Mouse (Mus musculus) lung, postnatal 4 days (tissue): ENCODE results near the gene Bicdl1.

Experiments
- DNase-seq, 2 experiments: peaks; one replicate each; pipeline ENCODE4 v3.0.0; 2021

Gene Bicdl1

GRCm38 (mm10) chr5:115666366-115667065 is 64.9 kb downstream of the Bicdl1 start:
- no peak for DNase-seq

- no peak for DNase-seq
Measured at GRCm38 (mm10) chr5:115662658-115663057, 68.8 kb downstream of the Bicdl1 start.

GRCm38 (mm10) chr5:115658352-115658751 is 73.1 kb downstream of the Bicdl1 start:
- DNase-seq = no peak

DNA sequence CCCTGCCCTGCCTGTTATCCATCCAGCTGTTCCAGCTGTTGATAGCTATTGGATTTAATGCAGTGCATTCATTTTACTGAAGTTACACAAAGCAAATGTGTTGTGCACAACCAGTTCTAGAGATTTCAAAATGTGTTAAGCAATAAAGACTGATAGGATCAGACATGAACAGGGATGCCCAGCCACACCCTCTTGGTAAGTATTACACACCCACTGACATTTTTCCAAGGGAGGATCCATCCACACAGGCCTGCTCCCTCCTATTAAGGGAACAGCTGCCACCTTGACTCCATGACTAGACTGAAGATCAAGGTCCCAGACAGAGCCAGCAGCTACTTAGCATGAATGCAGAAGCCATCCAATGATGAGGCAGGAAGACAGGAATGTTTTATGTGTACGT is 74.2 kb downstream of the Bicdl1 start:
- no peak for DNase-seq

- no peak for DNase-seq
Measured at GRCm38 (mm10) chr5:115656677-115657076, 74.7 kb downstream of the Bicdl1 start.

DNA sequence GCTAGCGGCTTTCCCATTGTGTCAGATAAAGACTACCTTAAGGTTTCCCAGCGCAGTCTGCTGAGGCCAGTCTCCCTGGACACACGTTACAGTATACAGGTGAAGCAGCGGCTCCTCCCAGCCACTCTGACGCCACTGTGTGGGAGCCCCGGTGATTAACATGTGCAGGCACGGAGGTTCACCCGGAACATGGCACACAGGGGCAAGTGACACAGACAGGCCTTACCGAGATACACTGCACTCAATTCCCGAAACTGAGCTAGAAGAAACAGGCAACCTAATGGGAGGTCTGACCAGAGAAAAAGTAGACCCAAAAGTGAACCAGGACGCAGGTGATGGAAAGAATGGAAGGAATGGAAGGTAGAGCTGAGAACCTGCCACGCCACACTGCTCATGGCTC is 77.6 kb downstream of the Bicdl1 start:
- no peak for DNase-seq

- DNase-seq = peak; percentile 99 to 100
Measured at GRCm38 (mm10) chr5:115652681-115653575, 78.5 kb downstream of the Bicdl1 start.

- no peak for DNase-seq
Measured at GRCm38 (mm10) chr5:115651821-115652220, 79.6 kb downstream of the Bicdl1 start.

DNA sequence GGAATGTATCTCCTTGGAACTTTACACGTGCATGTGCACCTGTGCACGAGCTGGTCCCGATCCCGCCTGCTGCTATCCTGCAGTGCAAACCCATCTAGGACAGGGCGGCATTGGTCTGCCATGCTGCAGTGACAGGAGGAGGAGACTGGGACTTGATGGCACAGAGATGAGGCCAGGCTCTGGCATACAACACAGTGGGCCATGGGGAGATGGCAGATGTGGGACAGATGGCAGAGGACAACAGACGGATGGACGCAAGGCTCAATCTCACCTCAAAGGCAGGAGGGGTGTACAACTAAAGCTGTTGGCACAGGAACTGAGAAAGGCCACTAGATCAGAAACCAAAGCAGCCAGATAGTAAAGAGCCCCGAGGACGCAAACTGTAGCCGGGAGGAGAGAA is 80.5 kb downstream of the Bicdl1 start:
- no peak for DNase-seq

DNA sequence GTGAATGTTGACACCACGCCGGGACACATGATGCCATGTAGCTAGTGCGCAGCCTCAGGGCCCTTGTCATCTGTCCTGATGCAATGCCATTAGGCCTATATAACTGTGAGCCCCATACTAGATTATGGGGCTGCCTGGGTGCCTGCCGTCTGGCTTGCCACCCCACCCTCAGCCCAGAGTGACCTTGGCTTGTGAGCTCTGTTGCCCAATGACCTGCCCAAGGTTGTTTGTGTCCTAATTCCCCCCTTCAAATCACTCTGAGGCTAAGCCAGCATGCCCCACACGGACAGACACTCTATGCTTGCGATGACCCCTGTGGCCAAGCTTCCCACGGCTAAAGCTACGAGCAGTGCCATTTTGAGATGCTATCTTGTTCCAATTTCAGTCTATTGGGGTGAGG is 81.7 kb downstream of the Bicdl1 start:
- no peak for DNase-seq

GRCm38 (mm10) chr5:115648876-115649275 is 82.5 kb downstream of the Bicdl1 start:
- no peak for DNase-seq

GRCm38 (mm10) chr5:115644192-115644591 is 87.2 kb downstream of the Bicdl1 start:
- no peak for DNase-seq

- DNase-seq = peak in 1 of 2 experiments; percentile 38
Measured at GRCm38 (mm10) chr5:115635536-115635935, 95.9 kb downstream of the Bicdl1 start.

DNA sequence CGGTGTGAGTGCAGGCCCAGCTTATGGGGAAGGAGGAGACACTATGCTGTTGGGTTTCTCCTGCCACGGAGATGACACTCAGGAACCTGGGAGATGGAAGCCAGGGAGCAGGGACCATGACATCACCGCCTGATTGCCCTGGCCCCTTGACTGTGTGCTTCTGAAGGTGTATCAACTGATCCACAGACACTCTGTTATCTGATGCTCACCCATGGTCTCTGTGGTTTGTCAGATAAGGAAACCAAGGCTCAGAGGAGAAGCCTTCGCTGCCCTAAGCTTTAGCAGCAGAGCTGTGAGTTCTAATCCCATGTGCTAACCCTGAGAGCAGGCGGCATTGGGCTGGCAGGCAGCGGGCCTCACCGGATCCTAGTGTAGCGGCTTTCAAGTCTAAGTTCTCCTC is 97.4 kb downstream of the Bicdl1 start:
- DNase-seq = no peak

- DNase-seq = no peak
Measured at GRCm38 (mm10) chr5:115633060-115633459, 98.4 kb downstream of the Bicdl1 start.

DNA sequence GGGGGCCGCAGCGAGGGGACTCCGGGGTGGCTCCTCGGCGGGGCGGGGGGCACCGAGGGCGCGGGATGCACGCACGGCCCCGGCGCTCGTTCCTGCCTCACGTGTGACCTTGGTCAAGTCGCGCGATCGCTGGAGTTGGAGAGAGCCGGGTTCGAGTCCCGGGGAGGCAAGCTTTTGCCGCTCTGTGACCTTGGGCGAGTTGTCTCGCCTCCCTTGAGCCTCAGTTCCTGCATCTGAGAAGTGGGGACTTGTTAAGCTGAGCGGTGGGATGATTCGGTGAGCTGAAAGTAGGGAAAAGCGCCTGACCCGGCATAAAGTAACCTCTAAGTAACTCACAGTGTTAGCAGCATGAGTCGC is 99.1 kb downstream of the Bicdl1 start:
- peak; percentile 55 to 57 for DNase-seq

- peak; percentile 96 to 97 for DNase-seq
Measured at GRCm38 (mm10) chr5:115631505-115632357, 99.7 kb downstream of the Bicdl1 start, which contains the start of gene Rab35. TSS of gene Rab35 (plus strand) at chr5:115631908.

- DNase-seq = no peak
Measured at GRCm38 (mm10) chr5:115630291-115630690, 101.1 kb downstream of the Bicdl1 start.

DNA sequence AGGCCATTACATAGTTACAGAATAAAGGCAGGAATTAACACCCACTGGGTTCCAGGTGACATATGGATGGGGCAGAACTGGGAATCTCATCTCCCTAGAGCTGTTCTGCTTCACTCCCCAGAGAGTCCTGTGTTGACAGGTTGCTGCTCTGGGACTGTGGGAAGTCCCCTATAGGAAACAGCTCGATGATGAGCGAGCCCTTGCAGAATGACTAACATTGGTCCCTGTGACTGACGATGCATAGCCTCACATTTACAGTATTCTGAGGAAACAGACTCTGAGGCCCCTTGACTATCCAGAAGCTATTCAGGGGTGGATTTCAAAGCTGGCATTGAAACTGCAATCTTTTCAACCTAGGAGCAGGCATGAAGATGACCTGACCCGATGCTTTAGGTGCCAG is 101.7 kb downstream of the Bicdl1 start:
- DNase-seq = no peak

DNA sequence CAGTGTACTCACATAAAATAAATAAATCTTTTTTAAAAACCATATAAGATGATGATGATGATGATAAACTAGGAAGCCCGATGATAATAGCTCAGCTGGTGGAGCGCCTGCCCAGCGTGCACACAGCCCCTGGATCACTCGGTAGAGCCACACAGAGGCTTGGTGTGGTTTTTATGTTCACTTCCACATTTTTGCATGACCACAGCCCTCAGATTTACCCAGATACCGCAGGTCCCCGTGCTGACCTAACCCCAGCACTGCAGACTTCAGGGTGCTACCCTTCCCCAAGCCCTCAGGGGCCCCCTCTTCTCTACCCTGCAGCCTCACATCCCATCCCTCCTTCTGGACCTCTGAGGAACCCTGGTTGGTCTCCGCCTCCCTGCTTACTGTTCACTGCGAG is 103.3 kb downstream of the Bicdl1 start:
- no peak for DNase-seq

DNA sequence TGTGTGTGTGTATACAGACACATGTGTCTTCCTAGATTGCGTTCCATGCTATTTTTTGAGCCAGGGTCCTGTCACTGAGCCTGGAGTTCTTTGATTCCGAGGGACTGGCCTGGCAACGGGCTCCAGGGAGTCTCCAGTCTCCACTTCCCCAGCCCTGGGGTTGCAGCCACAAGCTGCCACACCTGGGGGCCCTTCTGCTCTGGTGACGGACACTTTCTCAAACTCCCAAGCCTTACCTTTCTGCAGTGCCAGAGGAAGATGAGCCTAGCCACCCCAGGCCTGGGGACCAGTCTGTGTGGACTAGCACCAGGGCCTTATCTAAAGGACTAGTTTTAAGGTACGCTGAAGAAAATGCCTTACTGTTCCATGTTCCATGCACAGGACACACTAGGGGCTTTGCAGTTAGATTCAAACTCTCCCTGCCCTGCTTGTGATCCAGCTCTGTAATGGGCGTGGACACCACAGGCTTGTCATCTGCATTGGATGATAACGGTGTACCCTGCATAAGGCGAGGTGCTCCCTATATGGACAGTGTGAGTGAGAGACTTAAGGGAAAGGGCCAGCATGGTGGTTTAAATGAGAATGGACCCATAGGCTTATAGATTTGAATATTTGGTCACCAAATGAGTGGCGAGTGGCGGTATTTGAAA is 105.1 kb downstream of the Bicdl1 start:
- no peak for DNase-seq

- DNase-seq = no peak
Measured at GRCm38 (mm10) chr5:115623694-115624440, 107.6 kb downstream of the Bicdl1 start.
